Mouse (Mus musculus) right cerebral cortex, adult 18-20 months (tissue): Measurements from ENCODE around the gene Vps8.
"Not testable (repeated sequence)": the region's sequence is repeated elsewhere in the genome, so short reads cannot be mapped to it uniquely, and the experiment has no call there.

Experiments used
- DNase-seq: peaks from one replicate; pipeline ENCODE4 v3.0.0; 2022; ENCODE audit warnings: mixed read lengths

The Vps8 gene

DNA sequence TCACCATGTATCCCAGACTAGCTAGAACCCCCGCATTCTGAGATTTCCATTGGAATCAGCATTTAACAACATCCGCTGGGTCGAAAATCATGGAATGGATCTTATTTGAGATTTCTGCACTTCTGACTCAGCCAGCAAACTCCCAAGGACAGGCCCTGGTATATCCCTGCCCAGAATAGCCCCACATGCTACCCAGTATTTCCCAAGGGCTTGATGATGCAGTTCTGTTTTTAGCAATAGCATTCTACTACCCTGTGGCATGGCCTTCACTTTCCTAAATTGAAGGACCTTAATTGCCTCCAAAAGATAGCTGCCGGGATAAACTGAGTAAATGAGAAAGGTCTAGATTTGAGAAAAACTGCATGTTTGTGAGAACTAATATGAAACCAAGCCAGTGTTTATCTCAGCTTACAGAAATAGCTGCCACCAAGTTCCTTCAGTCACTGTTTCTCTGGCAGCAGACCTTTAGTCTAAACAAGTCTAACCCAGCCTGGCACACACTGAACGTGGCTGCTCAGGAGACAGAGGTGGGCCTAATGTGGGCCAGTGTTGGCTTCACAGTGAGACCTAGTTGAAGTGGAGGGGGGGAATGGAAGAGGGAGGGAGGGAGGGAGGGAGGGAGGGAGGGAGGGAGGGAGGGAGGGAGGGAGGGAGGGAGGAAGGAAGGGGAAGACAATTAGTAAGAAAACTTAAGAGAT, 213.4 kb downstream of the Vps8 start:
- no peak for DNase-seq

- DNase-seq, result no peak
Observed at GRCm38 (mm10) chr16:21637201-21637819, 214.4 kb downstream of the Vps8 start.

DNA sequence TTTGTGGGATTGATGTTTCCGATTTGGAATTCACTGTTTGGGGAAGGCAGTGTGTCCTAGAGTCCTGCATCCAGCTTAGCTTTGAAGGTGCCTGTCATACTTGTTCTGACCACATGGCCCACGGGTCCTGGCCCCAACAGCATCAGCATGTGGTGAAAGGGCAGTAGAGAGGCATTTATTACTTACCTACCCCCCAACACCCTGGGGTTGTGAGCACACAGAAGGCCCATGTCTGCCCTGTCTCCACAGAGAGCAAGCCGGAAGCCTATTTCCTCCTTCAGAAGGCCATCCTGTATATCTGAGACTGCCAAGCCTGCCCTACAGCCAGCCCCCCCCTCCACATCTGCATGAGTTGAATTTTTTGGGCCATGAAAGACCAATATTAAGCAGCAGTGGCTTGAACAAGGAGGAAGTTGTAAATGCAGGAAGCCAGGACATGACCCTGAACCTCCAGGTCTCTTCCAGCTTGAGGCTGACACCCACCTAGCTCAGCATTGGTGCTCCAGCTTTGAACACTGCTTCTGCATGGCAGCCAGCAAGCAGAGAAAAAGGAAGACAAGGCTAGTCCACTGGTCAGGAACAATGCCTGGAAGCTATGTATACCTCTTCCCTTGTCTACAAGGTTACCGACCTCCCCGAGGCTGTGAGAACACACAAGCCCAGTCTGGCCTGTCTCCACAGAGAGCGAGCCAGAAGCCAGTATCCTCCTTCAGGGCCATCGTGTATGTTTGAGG, 218.0 kb downstream of the Vps8 start:
- no peak for DNase-seq

GRCm38 (mm10) chr16:21641944-21642343, 219.0 kb downstream of the Vps8 start:
- DNase-seq, result no peak

DNA sequence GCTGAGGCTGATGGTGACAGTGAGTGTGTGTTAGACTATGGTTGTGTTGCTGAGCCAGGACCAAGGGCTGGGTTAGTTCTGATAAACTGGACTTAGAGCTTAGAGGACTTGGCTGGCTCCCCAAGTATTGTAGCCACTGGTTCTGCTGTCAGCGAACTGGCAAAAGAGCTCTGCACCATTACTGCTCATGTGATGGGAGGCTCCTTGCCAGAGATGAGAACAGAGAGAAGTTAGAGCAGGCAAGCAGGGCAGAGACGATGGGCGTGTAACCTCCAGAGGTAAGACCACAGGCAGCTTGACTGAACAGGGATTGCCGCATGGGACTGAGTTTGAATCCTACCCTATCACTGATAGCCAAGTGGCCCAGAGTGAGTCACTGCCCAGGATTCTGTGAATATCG, 220.0 kb downstream of the Vps8 start:
- no peak for DNase-seq

DNA sequence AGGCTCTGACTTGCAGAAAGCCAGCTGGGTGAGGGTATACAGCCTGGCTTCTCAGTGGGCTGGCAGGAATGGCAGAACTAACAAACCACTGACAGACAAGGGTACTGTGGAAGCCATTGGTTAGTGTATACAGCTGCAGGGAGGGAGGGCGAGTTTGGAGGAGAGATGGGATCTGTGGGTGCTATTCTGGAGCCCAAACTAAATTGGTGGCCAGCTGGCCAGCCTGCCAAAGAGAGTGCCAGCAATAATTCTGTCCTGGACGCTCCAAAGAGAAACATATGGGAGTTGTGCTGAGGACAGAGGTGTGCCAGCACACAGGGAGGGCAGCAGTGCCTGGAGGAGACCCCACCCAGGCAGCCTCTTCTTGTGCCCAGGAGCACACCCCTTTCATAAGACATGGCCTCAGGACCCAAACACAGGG, 220.7 kb downstream of the Vps8 start:
- DNase-seq, result peak; percentile 30

DNA sequence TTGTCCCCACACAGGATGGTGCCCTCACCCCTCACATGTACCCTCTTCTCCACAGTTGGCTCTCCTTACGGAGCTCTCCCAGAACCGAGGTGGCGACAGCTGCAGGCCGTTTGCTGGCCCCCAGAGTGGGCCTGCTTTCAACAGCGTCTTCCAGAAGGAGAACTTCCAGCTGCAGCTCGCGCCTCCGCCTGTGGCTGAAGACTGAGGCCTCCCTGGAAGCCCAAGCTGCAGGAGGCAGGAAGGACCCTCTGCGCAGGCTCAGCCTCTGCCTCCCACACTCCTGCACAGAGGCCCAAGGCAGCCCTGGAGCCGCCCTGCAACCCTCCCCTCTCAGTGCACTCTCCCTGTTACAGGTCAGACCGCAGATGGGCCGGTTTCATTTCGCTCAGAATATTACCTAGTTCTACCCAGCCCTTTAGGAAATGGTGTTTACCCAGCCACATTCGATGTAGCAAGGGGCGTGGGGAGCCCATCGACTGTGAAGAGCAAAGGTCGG, 221.2 kb downstream of the Vps8 start:
- peak; percentile 53 for DNase-seq

GRCm38 (mm10) chr16:21644574-21644973, 221.7 kb downstream of the Vps8 start:
- DNase-seq, result no peak

- DNase-seq, result no peak
Observed at GRCm38 (mm10) chr16:21645915-21646314, 223.0 kb downstream of the Vps8 start.

- DNase-seq, result no peak
Observed at GRCm38 (mm10) chr16:21646496-21646895, 223.6 kb downstream of the Vps8 start.

DNA sequence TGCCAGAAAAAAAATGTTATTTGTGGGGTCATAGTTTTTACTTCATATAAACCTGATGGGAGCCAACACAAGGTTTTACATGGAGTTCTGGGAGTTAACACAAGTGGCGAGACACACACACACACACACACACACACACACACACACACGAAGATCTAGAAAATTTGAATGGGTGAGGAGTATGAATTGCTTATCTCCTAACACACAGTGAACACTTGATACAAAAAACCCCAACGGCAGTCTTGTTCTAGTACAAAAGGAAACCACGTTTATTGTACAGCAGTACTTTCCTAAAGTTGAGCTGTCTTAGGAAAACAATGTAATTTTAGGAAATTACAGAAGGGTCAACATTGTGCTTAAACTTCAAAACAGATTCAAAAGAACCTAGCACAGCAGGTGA, 225.9 kb downstream of the Vps8 start:
- no peak for DNase-seq

- DNase-seq, result no peak
Observed at GRCm38 (mm10) chr16:21650289-21650688, 227.4 kb downstream of the Vps8 start.

DNA sequence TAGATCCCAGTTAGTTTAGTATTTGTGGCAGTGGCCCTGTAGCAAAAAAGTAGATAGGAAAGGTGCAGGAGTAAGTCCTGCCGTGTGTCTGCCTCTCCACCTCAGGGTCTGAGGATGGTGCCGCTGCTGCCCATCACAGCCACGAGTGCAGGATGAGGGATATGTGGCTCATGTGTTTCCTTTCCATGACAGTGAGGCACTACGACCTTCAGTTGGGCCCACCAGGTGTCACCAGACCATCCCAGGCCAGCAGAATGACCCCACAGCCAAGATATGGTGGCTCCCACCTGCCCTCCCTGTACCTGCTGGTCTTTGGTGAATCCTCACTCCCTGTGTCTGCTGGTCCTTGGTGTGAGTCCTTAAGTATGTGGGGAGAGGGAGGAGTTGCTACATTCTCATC, 228.2 kb downstream of the Vps8 start:
- no peak for DNase-seq

DNA sequence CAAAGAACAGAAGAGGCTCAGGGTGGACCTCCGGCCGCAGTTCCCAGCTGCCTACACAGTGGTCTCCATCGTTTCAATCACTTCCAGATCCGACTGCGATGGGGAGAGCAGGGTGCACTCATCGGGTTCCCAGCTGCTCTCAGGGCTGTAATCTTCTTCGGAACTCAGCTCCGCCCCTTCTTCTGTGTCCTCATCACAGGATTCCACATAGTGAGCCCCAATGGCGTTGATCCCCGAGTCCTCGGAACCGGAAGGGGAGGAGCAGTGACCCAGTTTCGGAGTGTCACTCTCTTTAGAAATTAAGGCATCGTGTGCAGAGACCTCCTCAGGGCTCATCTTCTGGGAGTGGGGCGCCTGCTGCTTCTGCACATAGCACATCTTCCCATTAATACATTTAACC, 230.2 kb downstream of the Vps8 start:
- DNase-seq, result no peak

- DNase-seq, result no peak
Observed at GRCm38 (mm10) chr16:21654384-21654783, 231.5 kb downstream of the Vps8 start.

DNA sequence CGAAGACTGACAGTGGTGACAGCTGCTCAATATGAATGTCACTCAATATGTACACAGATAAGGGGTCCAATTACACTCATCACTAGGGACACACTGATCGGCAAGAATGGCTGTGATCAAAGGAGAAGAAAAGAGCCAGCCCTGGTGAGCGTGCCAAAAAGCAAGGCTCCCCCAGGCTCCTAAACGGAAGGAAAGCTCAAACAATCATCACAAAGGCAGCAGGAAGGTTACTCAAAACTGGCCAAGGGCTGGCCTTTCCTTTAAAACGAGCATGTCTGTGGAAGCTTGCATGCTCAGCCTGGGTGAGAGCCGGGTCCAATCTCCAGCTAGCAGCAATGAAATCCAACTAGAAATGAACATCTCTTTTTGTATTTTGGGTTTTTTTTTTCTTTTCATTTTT, 232.4 kb downstream of the Vps8 start:
- no peak for DNase-seq

DNA sequence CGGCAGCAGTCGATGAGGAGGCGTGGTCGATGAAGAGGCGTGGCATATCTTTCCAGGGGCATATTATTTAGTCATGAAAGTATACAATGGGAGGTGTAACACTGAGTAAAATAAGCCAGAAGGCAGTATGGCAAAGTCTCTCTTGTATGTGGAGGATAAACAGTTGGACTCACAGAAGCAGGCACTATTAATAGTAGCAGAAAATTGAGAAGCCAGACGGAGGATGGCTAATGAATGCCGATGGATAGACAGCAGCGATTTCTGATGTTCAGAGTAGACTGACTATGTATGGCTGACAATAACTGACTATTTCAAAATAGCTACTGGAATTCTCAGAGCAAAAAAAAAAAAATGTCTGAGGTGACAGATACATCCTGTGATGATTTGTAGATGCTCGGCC, 233.0 kb downstream of the Vps8 start:
- DNase-seq, result no peak

GRCm38 (mm10) chr16:21664633-21665363, 241.9 kb downstream of the Vps8 start:
- DNase-seq, result no peak

GRCm38 (mm10) chr16:21665423-21665986, 242.6 kb downstream of the Vps8 start:
- no peak for DNase-seq

- DNase-seq, result no peak
Observed at GRCm38 (mm10) chr16:21671878-21672277, 249.0 kb downstream of the Vps8 start.

DNA sequence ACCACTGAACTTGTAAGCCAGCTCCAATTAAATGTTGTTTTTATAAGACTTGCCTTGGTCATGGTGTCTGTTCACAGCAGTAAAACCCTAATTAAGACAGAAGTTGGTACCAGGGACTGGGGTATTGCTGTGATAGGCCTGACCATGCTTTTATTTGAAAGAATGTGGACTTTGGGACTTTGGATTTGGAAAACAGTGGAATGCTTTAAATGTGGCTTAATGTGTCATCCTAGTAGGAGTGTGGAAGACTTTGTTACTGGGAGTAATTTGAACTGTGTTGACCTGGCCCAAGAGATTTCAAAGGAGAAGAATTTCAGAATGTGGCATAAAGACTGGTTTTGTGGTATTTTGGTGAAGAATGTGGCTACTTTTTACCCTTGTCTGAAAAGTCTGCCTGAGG, 250.1 kb downstream of the Vps8 start:
- DNase-seq, result not testable (repeated sequence)

DNA sequence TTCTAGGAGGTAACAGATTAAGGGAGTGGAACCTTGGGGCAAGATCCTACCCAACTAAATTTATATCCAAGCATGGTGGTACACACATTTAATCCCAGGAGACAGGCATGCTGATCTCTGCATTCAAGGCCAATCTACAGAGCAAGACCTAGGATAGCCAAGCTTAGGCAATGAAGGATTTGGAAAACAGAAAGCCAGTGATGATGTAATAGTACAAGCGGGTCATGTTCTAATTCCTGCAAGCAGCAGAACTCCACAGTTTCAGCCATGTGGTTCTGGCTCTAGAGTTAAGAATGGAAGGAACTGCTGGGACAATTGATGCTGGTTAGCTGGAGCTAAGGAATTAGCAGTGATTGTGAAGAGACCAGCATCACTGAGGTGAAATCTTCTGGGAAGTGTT, 250.7 kb downstream of the Vps8 start:
- not testable (repeated sequence) for DNase-seq

GRCm38 (mm10) chr16:21676791-21677190, 253.9 kb downstream of the Vps8 start:
- DNase-seq, result no peak
